Mouse (Mus musculus): ENCODE data around the gene Synrg. TPM values are rescaled to one million over a fixed set of nuclear protein-coding genes. Genes with fewer than 3 reads are reported as not detected.
A peak's percentile ranks its signal among the peaks of the same experiment; 100 is the strongest.

Synrg gene
- polyA plus RNA-seq, 1 experiment from 2014 or later = 34.2 TPM

DNA sequence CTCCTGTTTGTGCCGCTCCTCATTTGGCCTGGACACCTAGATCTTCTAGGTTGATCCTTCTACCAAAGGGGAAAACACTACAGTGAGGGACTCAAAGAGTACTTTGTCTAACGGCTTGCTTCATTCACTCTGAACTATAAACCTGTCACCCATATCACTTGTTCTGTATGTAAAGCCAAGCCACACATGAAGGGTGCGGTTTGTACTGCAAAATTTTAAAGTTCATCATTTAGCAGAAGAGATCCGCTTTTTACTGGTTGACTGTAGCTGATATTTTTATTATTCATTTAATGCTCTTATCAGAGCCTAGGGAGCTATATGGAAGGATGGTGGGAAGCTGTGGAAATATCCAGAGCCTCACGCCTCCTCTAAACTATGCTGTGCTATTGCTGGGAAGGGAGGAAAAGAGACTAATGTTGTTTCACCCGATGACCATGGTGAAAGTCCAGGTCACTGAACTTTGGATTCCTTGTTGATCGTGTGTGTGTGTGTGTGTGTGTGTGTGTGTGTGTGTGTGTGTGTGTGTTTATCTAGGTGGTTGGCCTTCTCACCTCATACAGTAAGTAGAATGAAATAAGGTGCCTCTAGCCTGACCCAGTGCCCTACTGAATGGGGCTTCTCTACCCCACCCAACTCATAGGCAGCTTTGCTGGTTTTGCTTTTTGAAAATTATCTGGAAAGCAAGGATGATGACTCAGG lies 52.7 kb downstream of the Synrg start:
- Histone ChIP-seq H3K27ac (no peak overlapping the region), H3K36me3 (peaks cover 43% of the 10 kb centered on the region), H3K4me3 (replicated peaks) (no peak overlapping the region), H3K4me1 (replicated peaks) (peaks cover 32% of the 10 kb centered on the region), H3K4me2 (replicated peaks) (no peak overlapping the region), H3K9ac (replicated peaks) (no peak overlapping the region), H3K9me3 (no peaks in the 10 kb centered on the region), H3K27me3 (no peaks in the 10 kb centered on the region)
- ATAC-seq = no peak
- 93% methylated on average over 7 of the region's 7 CpGs for WGBS

DNA sequence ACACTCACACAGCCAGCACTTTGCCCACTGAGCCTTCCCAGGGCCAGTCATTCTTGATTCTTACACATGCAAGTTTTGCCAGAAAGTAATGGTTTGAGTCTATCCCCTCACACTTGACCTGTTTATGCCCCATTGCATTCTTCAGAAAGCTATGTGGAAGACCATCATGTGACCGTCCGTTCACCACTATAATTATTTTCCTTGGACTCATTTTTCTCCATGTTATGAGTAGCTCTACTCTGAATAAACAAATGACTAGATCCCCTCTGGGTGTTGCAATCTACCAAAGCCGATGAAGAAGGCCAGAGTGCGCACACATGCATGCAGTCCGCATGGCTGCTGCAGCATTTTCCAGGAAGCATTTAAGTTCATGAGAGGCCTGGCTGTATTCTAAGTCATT lies 63.0 kb downstream of the Synrg start:
- H3K27ac ChIP-seq = no peak overlapping the region
- H3K4me2 ChIP-seq (replicated peaks) = no peak overlapping the region
- ATAC-seq = no peak
- 96% methylated on average over 5 of the region's 5 CpGs for WGBS
- no peak overlapping the region for H3K4me3 ChIP-seq (replicated peaks)
- H3K9ac ChIP-seq (replicated peaks) = no peak overlapping the region
- no peaks in the 10 kb centered on the region for H3K27me3 ChIP-seq
- H3K4me1 ChIP-seq (replicated peaks) = no peaks in the 10 kb centered on the region
- H3K36me3 ChIP-seq = peaks cover 97% of the 10 kb centered on the region
- no peaks in the 10 kb centered on the region for H3K9me3 ChIP-seq

GRCm38 (mm10) chr11:84028271-84029028 lies 64.2 kb downstream of the Synrg start:
- Histone ChIP-seq H3K4me1 (replicated peaks) (no peaks in the 10 kb centered on the region), H3K27me3 (no peaks in the 10 kb centered on the region), H3K4me3 (replicated peaks) (no peak overlapping the region), H3K4me2 (replicated peaks) (no peak overlapping the region), H3K36me3 (peaks cover 97% of the 10 kb centered on the region), H3K9ac (replicated peaks) (no peak overlapping the region), H3K27ac (no peak overlapping the region), H3K9me3 (no peaks in the 10 kb centered on the region)
- WGBS = 91% methylated on average over 9 of the region's 9 CpGs
- ATAC-seq = no peak

DNA sequence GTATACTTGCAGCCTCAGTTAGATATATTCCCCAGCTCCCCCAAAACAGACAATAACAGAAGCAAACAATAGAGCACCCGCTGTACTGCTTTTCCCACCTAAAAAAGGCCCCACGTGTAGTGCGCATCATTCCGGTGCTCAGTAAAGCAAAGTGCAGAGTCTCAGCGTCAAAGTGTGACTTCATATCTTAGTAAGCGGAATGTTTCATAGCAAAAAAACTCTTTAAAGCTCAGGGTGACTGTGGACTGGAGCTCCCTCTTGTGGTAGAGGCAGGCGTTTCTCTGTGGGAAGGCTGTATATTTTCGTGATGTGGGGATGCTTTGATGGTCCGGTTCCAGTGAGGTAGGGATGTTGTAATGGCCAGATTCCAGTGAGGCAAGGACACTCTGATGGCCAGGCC lies 67.7 kb downstream of the Synrg start:
- no peak overlapping the region for H3K27ac ChIP-seq
- 58% methylated on average over 9 of the region's 9 CpGs for WGBS
- ATAC-seq = no peak
- no peak overlapping the region for H3K4me3 ChIP-seq (replicated peaks)
- peaks cover 85% of the 10 kb centered on the region for H3K36me3 ChIP-seq
- H3K4me2 ChIP-seq (replicated peaks) = no peak overlapping the region
- H3K27me3 ChIP-seq = no peaks in the 10 kb centered on the region
- H3K9ac ChIP-seq (replicated peaks) = no peak overlapping the region
- H3K9me3 ChIP-seq = no peaks in the 10 kb centered on the region
- H3K4me1 ChIP-seq (replicated peaks) = no peaks in the 10 kb centered on the region

DNA sequence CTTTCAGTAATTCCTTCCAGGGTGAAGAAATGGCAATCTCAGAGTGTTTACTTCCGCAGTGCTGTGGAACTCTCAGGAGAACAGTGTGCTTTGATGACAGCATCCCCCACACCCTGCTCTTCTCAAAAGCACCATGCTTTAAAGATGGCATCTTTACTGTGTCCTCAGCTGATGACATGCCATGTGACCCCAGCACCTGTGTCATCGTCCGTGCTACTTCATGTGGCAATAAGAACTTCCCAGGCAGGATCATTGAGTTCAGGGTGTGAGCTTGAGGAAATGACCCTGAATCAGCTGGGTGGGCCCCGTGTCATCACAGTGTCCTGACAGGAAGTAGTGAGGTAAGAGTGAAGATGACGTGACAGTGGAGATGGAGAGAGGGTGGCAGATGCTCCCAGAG lies 68.3 kb downstream of the Synrg start:
- H3K36me3 ChIP-seq = peaks cover 83% of the 10 kb centered on the region
- H3K4me1 ChIP-seq (replicated peaks) = no peaks in the 10 kb centered on the region
- H3K9me3 ChIP-seq = no peaks in the 10 kb centered on the region
- no peak for ATAC-seq
- no peak overlapping the region for H3K4me3 ChIP-seq (replicated peaks)
- no peak overlapping the region for H3K9ac ChIP-seq (replicated peaks)
- 91% methylated on average over 5 of the region's 5 CpGs for WGBS
- no peak overlapping the region for H3K27ac ChIP-seq
- H3K27me3 ChIP-seq = no peaks in the 10 kb centered on the region
- no peak overlapping the region for H3K4me2 ChIP-seq (replicated peaks)

- Histone ChIP-seq H3K9me3 (no peaks in the 10 kb centered on the region), H3K4me3 (replicated peaks) (no peak overlapping the region)
- WGBS = 86% methylated on average over 5 of the region's 5 CpGs
These were observed 69.4 kb downstream of the Synrg start for GRCm38 (mm10) chr11:84033671-84034070.

DNA sequence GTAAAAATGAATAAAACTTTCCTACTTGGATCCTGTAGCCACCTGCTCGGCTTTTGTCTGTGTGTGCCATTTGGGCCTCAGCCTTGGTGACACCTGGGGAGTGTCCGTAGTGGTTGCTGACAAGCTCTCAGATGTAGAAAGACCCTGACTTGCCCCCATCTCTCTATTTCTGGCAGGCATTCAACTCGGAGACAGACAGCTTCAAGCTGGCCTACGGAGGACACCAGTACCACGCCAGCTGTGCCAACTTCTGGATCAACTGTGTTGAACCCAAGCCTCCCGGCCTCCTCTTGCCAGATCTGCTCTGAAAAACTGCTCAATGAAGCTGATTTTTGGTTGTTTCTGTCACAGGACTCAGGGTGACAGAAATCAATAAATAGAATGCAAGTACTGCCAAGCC lies 76.4 kb downstream of the Synrg start:
- no peak overlapping the region for H3K4me2 ChIP-seq (replicated peaks)
- no peak overlapping the region for H3K27ac ChIP-seq
- no peak overlapping the region for H3K9ac ChIP-seq (replicated peaks)
- no peaks in the 10 kb centered on the region for H3K9me3 ChIP-seq
- H3K4me3 ChIP-seq (replicated peaks) = no peak overlapping the region
- peaks cover 53% of the 10 kb centered on the region for H3K36me3 ChIP-seq
- WGBS = 81% methylated on average over 6 of the region's 6 CpGs
- peaks cover 30% of the 10 kb centered on the region for H3K4me1 ChIP-seq (replicated peaks)
- ATAC-seq = no peak
- H3K27me3 ChIP-seq = peaks cover 39% of the 10 kb centered on the region

More at GRCm38 (mm10) chr11:84033671-84034070, 69.4 kb downstream of the Synrg start:
- H3K36me3 ChIP-seq = peaks cover 79% of the 10 kb centered on the region
- no peak for ATAC-seq
- H3K27ac ChIP-seq = no peak overlapping the region
- H3K9ac ChIP-seq (replicated peaks) = no peak overlapping the region
- no peaks in the 10 kb centered on the region for H3K4me1 ChIP-seq (replicated peaks)
- no peak overlapping the region for H3K4me2 ChIP-seq (replicated peaks)
- H3K27me3 ChIP-seq = peaks cover 6% of the 10 kb centered on the region; the same call in 1 of the 2 replicates

GRCm38 (mm10) chr11:84042808-84043762 lies 78.9 kb downstream of the Synrg start:
- H3K36me3 ChIP-seq = peaks cover 39% of the 10 kb centered on the region
- WGBS = 16% methylated on average over 14 of the region's 14 CpGs
- H3K9me3 ChIP-seq = no peaks in the 10 kb centered on the region
- peak; percentile 93 for ATAC-seq
- peaks cover 46% of the 10 kb centered on the region for H3K27me3 ChIP-seq
- peak overlapping the region; percentile 47; the same call in 1 of the 2 replicates for H3K9ac ChIP-seq (replicated peaks)
- peaks cover 39% of the 10 kb centered on the region for H3K4me1 ChIP-seq (replicated peaks)
- H3K4me3 ChIP-seq (replicated peaks) = no peak overlapping the region
- peak overlapping the region; percentile 86 for H3K27ac ChIP-seq
- peak overlapping the region; percentile 32 for H3K4me2 ChIP-seq (replicated peaks)

DNA sequence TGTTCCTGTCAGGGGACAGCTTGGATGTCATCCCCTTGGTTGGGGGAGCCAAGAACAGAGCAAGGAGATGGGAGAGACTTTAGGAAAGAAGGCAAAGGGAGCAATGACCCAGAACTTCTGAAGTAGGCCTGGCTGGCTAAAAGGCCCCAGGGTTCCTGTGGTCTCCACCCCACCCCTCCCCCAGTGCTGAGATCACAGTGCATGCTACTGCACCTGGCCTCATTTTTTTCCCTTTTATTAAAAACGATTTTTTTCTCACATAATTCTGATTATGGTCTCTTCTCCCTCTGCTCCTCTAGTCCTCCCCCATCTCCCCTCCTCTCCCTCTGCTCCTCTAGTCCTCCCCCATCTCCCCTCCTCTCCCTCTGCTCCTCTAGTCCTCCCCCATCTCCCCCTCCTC lies 80.8 kb downstream of the Synrg start:
- no peak overlapping the region for H3K9ac ChIP-seq (replicated peaks)
- no peak overlapping the region for H3K4me2 ChIP-seq (replicated peaks)
- 40% methylated on average over 1 of the region's 1 CpGs for WGBS
- H3K36me3 ChIP-seq = peaks cover 20% of the 10 kb centered on the region
- H3K27ac ChIP-seq = no peak overlapping the region
- peaks cover 30% of the 10 kb centered on the region for H3K27me3 ChIP-seq
- peaks cover 46% of the 10 kb centered on the region for H3K4me1 ChIP-seq (replicated peaks)
- no peaks in the 10 kb centered on the region for H3K9me3 ChIP-seq
- no peak for ATAC-seq
- no peak overlapping the region for H3K4me3 ChIP-seq (replicated peaks)

DNA sequence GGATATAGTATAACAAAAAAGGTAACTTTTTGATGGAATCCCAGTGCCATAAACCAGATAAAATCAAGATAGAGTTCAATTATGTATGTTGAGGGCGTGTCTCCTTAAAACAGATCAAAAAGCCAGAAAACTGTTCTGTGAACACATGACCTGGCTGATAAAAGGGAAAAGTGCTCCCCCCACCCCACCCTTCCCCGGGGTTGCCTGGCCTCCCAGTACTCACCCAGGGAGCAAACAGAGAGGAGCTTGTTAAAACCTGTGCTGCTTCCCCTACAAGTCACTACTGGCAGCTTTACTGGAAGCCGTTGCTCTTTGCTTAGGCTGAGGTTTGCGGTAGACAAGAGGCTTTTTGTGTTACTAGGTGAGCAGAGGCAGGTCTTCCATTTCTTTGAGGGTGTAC lies 83.0 kb downstream of the Synrg start:
- H3K9ac ChIP-seq (replicated peaks) = no peak overlapping the region
- no peak for ATAC-seq
- no peak overlapping the region for H3K4me3 ChIP-seq (replicated peaks)
- peaks cover 43% of the 10 kb centered on the region for H3K4me1 ChIP-seq (replicated peaks)
- no peak overlapping the region for H3K4me2 ChIP-seq (replicated peaks)
- 78% methylated on average over 4 of the region's 4 CpGs for WGBS
- H3K27me3 ChIP-seq = peaks cover 16% of the 10 kb centered on the region
- no peaks in the 10 kb centered on the region for H3K9me3 ChIP-seq
- H3K27ac ChIP-seq = no peak overlapping the region
- H3K36me3 ChIP-seq = no peaks in the 10 kb centered on the region

DNA sequence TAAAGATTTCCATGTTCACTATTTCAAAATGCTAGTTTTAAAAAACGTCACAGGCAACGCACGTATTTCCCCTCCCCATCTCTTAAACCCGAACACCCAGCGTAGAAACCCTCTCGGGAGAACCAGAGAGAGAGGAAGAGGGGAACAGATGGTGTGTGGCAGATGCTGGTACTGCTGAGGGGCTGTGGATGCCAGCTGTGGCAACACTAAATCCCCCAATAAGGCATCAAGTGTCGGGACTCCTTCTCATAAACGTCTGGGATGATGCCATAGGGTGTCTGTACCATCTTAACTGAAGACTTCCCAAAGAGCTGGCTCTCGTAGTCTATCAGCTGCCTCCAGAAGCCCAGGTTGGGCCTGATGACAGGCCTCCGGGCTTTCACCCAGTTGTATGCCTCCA lies 84.2 kb downstream of the Synrg start:
- no peak overlapping the region for H3K4me3 ChIP-seq (replicated peaks)
- peaks cover 33% of the 10 kb centered on the region for H3K4me1 ChIP-seq (replicated peaks)
- H3K36me3 ChIP-seq = no peaks in the 10 kb centered on the region
- 54% methylated on average over 10 of the region's 10 CpGs for WGBS
- ATAC-seq = no peak; the same call in 1 of the 2 replicates
- H3K27ac ChIP-seq = no peak overlapping the region
- H3K9ac ChIP-seq (replicated peaks) = no peak overlapping the region
- H3K4me2 ChIP-seq (replicated peaks) = no peak overlapping the region
- H3K27me3 ChIP-seq = peaks cover 16% of the 10 kb centered on the region
- no peaks in the 10 kb centered on the region for H3K9me3 ChIP-seq

- Histone ChIP-seq H3K4me1 (replicated peaks) (peaks cover 15% of the 10 kb centered on the region), H3K36me3 (no peaks in the 10 kb centered on the region), H3K4me3 (replicated peaks) (no peak overlapping the region), H3K27ac (no peak overlapping the region), H3K9me3 (no peaks in the 10 kb centered on the region), H3K27me3 (no peaks in the 10 kb centered on the region), H3K4me2 (replicated peaks) (no peak overlapping the region), H3K9ac (replicated peaks) (no peak overlapping the region)
- no peak for ATAC-seq
- 95% methylated on average over 7 of the region's 7 CpGs for WGBS
These were observed 88.8 kb downstream of the Synrg start for GRCm38 (mm10) chr11:84053055-84053454.

Measured in midbrain, embryonic 13.5 days (tissue).